Mouse (Mus musculus): Measurements from ENCODE around the gene Has3. TPM values are rescaled to one million over a fixed set of nuclear protein-coding genes. Genes with fewer than 3 reads are reported as not detected.
"Not testable (repeated sequence)": the region's sequence is repeated elsewhere in the genome, so short reads cannot be mapped to it uniquely, and the experiment has no call there.

Has3 gene
- polyA plus RNA-seq, 1 experiment = 0.46 TPM

GRCm38 (mm10) chr8:106924904-106925349, 54.9 kb downstream of the Has3 start:
- peaks cover 33% of the 10 kb centered on the region for H3K36me3 ChIP-seq (ENCODE audit: control insufficient read depth, insufficient read depth, low read length, poor library complexity, severe bottlenecking)
- TF ChIP-seq POLR2A (IDR thresholded peaks at IDR 0.05; ENCODE audit: insufficient read depth, low read length) (no peak), EP300 (IDR thresholded peaks at IDR 0.05; ENCODE audit: insufficient read depth, low read depth, low read length) (no peak), CTCF (IDR thresholded peaks at IDR 0.05; ENCODE audit: low read depth, low read length) (no peak)
- no peak overlapping the region for H3K4me3 ChIP-seq (ENCODE audit: low read depth, low read length)
- H3K9ac ChIP-seq (ENCODE audit: low read depth, poor library complexity, severe bottlenecking) = no peak overlapping the region
- no peaks in the 10 kb centered on the region for H3K9me3 ChIP-seq (replicated peaks; ENCODE audit: control insufficient read depth, insufficient read depth, low read length, poor library complexity, severe bottlenecking)
- peak overlapping the region; percentile 75 for H3K27ac ChIP-seq (ENCODE audit: insufficient read depth, low read length)
- no peaks in the 10 kb centered on the region for H3K27me3 ChIP-seq (ENCODE audit: control insufficient read depth, insufficient read depth, low read length, poor library complexity, severe bottlenecking)
- peaks cover 3% of the 10 kb centered on the region for H3K4me1 ChIP-seq (ENCODE audit: control insufficient read depth, insufficient read depth, low read length)

DNA sequence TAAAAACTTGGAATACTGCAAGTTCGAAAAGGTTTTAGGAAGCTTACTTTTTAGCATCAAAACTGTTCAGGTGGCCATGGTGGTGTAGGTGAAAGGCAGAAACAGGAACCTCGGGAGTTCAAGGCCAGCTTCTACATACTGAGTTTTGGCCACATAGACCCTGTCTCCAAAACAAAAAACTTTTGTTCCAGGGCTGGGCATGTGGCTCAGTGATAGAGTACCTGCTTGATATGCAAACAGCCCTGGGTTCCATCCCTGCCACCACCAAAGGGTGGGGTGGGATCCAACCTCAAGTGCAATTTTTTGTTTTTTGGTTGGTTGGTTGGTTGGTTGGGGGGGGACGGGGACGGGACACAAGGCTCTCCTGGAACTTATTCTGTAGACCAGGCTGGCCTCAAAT, 55.4 kb downstream of the Has3 start:
- peaks cover 3% of the 10 kb centered on the region for H3K4me1 ChIP-seq (ENCODE audit: control insufficient read depth, insufficient read depth, low read length)
- no peak overlapping the region for H3K9ac ChIP-seq (ENCODE audit: low read depth, poor library complexity, severe bottlenecking)
- peaks cover 28% of the 10 kb centered on the region for H3K36me3 ChIP-seq (ENCODE audit: control insufficient read depth, insufficient read depth, low read length, poor library complexity, severe bottlenecking)
- TF ChIP-seq EP300 (IDR thresholded peaks at IDR 0.05; ENCODE audit: insufficient read depth, low read depth, low read length) (0 out of 2 replicates have a peak, but pooled peaks have one; percentile 57), POLR2A (IDR thresholded peaks at IDR 0.05; ENCODE audit: insufficient read depth, low read length) (no peak), CTCF (IDR thresholded peaks at IDR 0.05; ENCODE audit: low read depth, low read length) (no peak)
- peak overlapping the region; percentile 75 for H3K27ac ChIP-seq (ENCODE audit: insufficient read depth, low read length)
- no peaks in the 10 kb centered on the region for H3K9me3 ChIP-seq (replicated peaks; ENCODE audit: control insufficient read depth, insufficient read depth, low read length, poor library complexity, severe bottlenecking)
- H3K4me3 ChIP-seq (ENCODE audit: low read depth, low read length) = no peak overlapping the region
- no peaks in the 10 kb centered on the region for H3K27me3 ChIP-seq (ENCODE audit: control insufficient read depth, insufficient read depth, low read length, poor library complexity, severe bottlenecking)

DNA sequence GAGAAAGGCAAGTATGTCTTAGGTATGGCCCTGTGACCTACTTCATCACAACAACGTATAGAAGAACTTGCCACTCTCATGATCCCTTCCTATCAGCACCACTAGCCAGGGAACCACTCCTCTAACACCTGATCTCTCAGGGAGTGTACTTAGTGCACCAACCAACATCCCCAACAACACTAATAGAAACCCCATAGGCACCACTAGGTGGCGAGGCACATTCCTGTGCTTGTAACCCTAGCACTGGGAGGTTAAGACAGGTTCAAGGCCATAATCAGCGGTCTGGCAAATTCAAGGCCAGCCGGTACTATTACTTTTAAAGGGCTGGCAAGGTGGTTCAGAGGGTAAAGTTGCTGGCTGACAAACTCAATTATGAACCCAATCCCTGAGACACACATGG, 57.2 kb downstream of the Has3 start:
- Histone ChIP-seq H3K36me3 (ENCODE audit: control insufficient read depth, insufficient read depth, low read length, poor library complexity, severe bottlenecking) (peaks cover 14% of the 10 kb centered on the region), H3K4me3 (ENCODE audit: low read depth, low read length) (no peak overlapping the region), H3K27ac (ENCODE audit: insufficient read depth, low read length) (no peak overlapping the region), H3K9ac (ENCODE audit: low read depth, poor library complexity, severe bottlenecking) (no peak overlapping the region), H3K9me3 (replicated peaks; ENCODE audit: control insufficient read depth, insufficient read depth, low read length, poor library complexity, severe bottlenecking) (no peaks in the 10 kb centered on the region), H3K27me3 (ENCODE audit: control insufficient read depth, insufficient read depth, low read length, poor library complexity, severe bottlenecking) (no peaks in the 10 kb centered on the region), H3K4me1 (ENCODE audit: control insufficient read depth, insufficient read depth, low read length) (peaks cover 3% of the 10 kb centered on the region)
- TF ChIP-seq CTCF (IDR thresholded peaks at IDR 0.05; ENCODE audit: low read depth, low read length) (peak; percentile 66), POLR2A (IDR thresholded peaks at IDR 0.05; ENCODE audit: insufficient read depth, low read length) (no peak), EP300 (IDR thresholded peaks at IDR 0.05; ENCODE audit: insufficient read depth, low read depth, low read length) (no peak)

DNA sequence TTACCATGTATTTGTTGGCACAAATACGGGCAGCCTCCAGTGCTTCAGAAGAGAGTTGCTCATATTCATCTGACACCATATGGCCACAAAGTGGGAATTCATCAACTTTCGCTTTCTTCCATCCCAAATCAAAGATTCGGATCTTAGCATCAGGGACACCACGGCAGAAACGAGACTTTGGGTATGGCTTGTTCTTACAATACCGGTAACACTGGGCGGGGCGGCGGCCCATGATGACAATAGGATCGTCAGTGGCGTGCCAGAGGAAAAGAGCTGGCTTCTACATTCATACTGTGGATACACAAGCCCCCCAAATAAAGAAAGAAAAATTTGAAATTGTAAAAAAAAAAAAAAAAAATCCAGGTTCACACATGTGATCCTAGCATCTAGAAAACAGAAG, 58.1 kb downstream of the Has3 start:
- not testable (repeated sequence) for H3K9me3 ChIP-seq (replicated peaks; ENCODE audit: control insufficient read depth, insufficient read depth, low read length, poor library complexity, severe bottlenecking); H3K4me3 ChIP-seq (ENCODE audit: low read depth, low read length); H3K27me3 ChIP-seq (ENCODE audit: control insufficient read depth, insufficient read depth, low read length, poor library complexity, severe bottlenecking); H3K27ac ChIP-seq (ENCODE audit: insufficient read depth, low read length); H3K36me3 ChIP-seq (ENCODE audit: control insufficient read depth, insufficient read depth, low read length, poor library complexity, severe bottlenecking); H3K9ac ChIP-seq (ENCODE audit: low read depth, poor library complexity, severe bottlenecking); H3K4me1 ChIP-seq (ENCODE audit: control insufficient read depth, insufficient read depth, low read length)

- Histone ChIP-seq H3K4me1 (ENCODE audit: control insufficient read depth, insufficient read depth, low read length) (peaks cover 3% of the 10 kb centered on the region), H3K4me3 (ENCODE audit: low read depth, low read length) (no peak overlapping the region), H3K27me3 (ENCODE audit: control insufficient read depth, insufficient read depth, low read length, poor library complexity, severe bottlenecking) (no peaks in the 10 kb centered on the region), H3K9ac (ENCODE audit: low read depth, poor library complexity, severe bottlenecking) (no peak overlapping the region), H3K27ac (ENCODE audit: insufficient read depth, low read length) (peak overlapping the region; percentile 4), H3K9me3 (replicated peaks; ENCODE audit: control insufficient read depth, insufficient read depth, low read length, poor library complexity, severe bottlenecking) (no peaks in the 10 kb centered on the region), H3K36me3 (ENCODE audit: control insufficient read depth, insufficient read depth, low read length, poor library complexity, severe bottlenecking) (no peaks in the 10 kb centered on the region)
- TF ChIP-seq POLR2A (IDR thresholded peaks at IDR 0.05; ENCODE audit: insufficient read depth, low read length) = no peak
- TF ChIP-seq EP300 (IDR thresholded peaks at IDR 0.05; ENCODE audit: insufficient read depth, low read depth, low read length) = no peak
- TF ChIP-seq CTCF (IDR thresholded peaks at IDR 0.05; ENCODE audit: low read depth, low read length) = no peak
Measured at GRCm38 (mm10) chr8:106929155-106929913, 59.3 kb downstream of the Has3 start.

GRCm38 (mm10) chr8:106929921-106930320, 59.9 kb downstream of the Has3 start:
- no peaks in the 10 kb centered on the region for H3K9me3 ChIP-seq (replicated peaks; ENCODE audit: control insufficient read depth, insufficient read depth, low read length, poor library complexity, severe bottlenecking)

More at GRCm38 (mm10) chr8:106929921-106930320, 59.9 kb downstream of the Has3 start:
- H3K27me3 ChIP-seq (ENCODE audit: control insufficient read depth, insufficient read depth, low read length, poor library complexity, severe bottlenecking) = no peaks in the 10 kb centered on the region
- H3K36me3 ChIP-seq (ENCODE audit: control insufficient read depth, insufficient read depth, low read length, poor library complexity, severe bottlenecking) = no peaks in the 10 kb centered on the region
- H3K4me1 ChIP-seq (ENCODE audit: control insufficient read depth, insufficient read depth, low read length) = peaks cover 3% of the 10 kb centered on the region
- TF ChIP-seq POLR2A (IDR thresholded peaks at IDR 0.05; ENCODE audit: insufficient read depth, low read length) (no peak), EP300 (IDR thresholded peaks at IDR 0.05; ENCODE audit: insufficient read depth, low read depth, low read length) (no peak), CTCF (IDR thresholded peaks at IDR 0.05; ENCODE audit: low read depth, low read length) (no peak)
- H3K27ac ChIP-seq (ENCODE audit: insufficient read depth, low read length) = peak overlapping the region; percentile 4
- H3K4me3 ChIP-seq (ENCODE audit: low read depth, low read length) = no peak overlapping the region
- H3K9ac ChIP-seq (ENCODE audit: low read depth, poor library complexity, severe bottlenecking) = no peak overlapping the region
